Mouse (Mus musculus): ENCODE results near the gene Cyb5d2.

The Cyb5d2 gene

GRCm38 (mm10) chr11:72771461-72771860 lies 24.5 kb downstream of the Cyb5d2 start:
- no peak for DNase-seq

GRCm38 (mm10) chr11:72770816-72771215 lies 25.1 kb downstream of the Cyb5d2 start:
- DNase-seq: no peak

GRCm38 (mm10) chr11:72770324-72770723 lies 25.6 kb downstream of the Cyb5d2 start:
- DNase-seq: no peak

GRCm38 (mm10) chr11:72769061-72769460 lies 26.9 kb downstream of the Cyb5d2 start:
- DNase-seq: no peak

GRCm38 (mm10) chr11:72767716-72768115 lies 28.2 kb downstream of the Cyb5d2 start:
- DNase-seq: no peak

- DNase-seq: no peak
Observed at GRCm38 (mm10) chr11:72764270-72764669, 31.7 kb downstream of the Cyb5d2 start.

GRCm38 (mm10) chr11:72760781-72761180 lies 35.2 kb downstream of the Cyb5d2 start:
- no peak for DNase-seq

GRCm38 (mm10) chr11:72759581-72759980 lies 36.4 kb downstream of the Cyb5d2 start:
- DNase-seq: no peak

GRCm38 (mm10) chr11:72758316-72758715 lies 37.6 kb downstream of the Cyb5d2 start:
- DNase-seq: no peak

- no peak for DNase-seq
Observed at GRCm38 (mm10) chr11:72751956-72752355, 44.0 kb downstream of the Cyb5d2 start.

GRCm38 (mm10) chr11:72739048-72739447 lies 56.9 kb downstream of the Cyb5d2 start:
- no peak for DNase-seq

- peak; percentile 28 for DNase-seq
Observed at GRCm38 (mm10) chr11:72737517-72737916, 58.4 kb downstream of the Cyb5d2 start.

- DNase-seq: no peak
Observed at GRCm38 (mm10) chr11:72736320-72736719, 59.6 kb downstream of the Cyb5d2 start.

GRCm38 (mm10) chr11:72735519-72735860 lies 60.5 kb downstream of the Cyb5d2 start:
- no peak for DNase-seq

GRCm38 (mm10) chr11:72734840-72735518 lies 61.0 kb downstream of the Cyb5d2 start:
- no peak for DNase-seq

GRCm38 (mm10) chr11:72733736-72734135 lies 62.2 kb downstream of the Cyb5d2 start:
- DNase-seq: no peak

Measured in liver (tissue).